Mouse (Mus musculus) telencephalon, adult 2 months (tissue): ENCODE measurements at regions not wholly inside any gene's neighbourhood (a gene's known extent, or its start where the extent isn't known, plus 50 kb on each side); places are given as distances from the start of the nearest gene placed in this dataset.

ENCODE experiments used
- DNase-seq: peaks from one replicate; pipeline ENCODE4 v3.0.0-alpha.2; 2011; ENCODE audit warnings: low read depth, low spot score

GRCm38 (mm10) chr1:108339827-108340226 is 750.0 kb downstream of the Serpinb8 start:
- no peak for DNase-seq

GRCm38 (mm10) chr1:108341352-108341751 is 751.5 kb downstream of the Serpinb8 start:
- no peak for DNase-seq

- no peak for DNase-seq
Measured at GRCm38 (mm10) chr1:108363788-108364187, 774.0 kb downstream of the Serpinb8 start.

- DNase-seq: peak; percentile 22
Measured at GRCm38 (mm10) chr1:108369904-108370600, 780.2 kb downstream of the Serpinb8 start.

- peak; percentile 58 for DNase-seq
Measured at GRCm38 (mm10) chr1:108389930-108390329, 800.1 kb downstream of the Serpinb8 start.

- peak; percentile 18 for DNase-seq
Measured at GRCm38 (mm10) chr1:108390497-108390896, 800.7 kb downstream of the Serpinb8 start.

GRCm38 (mm10) chr1:108439845-108440244 is 850.0 kb downstream of the Serpinb8 start:
- DNase-seq: no peak

- DNase-seq: no peak
Measured at GRCm38 (mm10) chr1:108452776-108453175, 863.0 kb downstream of the Serpinb8 start.

GRCm38 (mm10) chr1:108472031-108472430 is 882.2 kb downstream of the Serpinb8 start:
- no peak for DNase-seq

GRCm38 (mm10) chr1:108498854-108499253 is 909.0 kb downstream of the Serpinb8 start:
- DNase-seq: no peak

GRCm38 (mm10) chr1:108527424-108527823 is 937.6 kb downstream of the Serpinb8 start:
- no peak for DNase-seq

- DNase-seq: no peak
Measured at GRCm38 (mm10) chr1:108538238-108538637, 948.4 kb downstream of the Serpinb8 start.

- DNase-seq: no peak
Measured at GRCm38 (mm10) chr1:108548721-108549120, 958.9 kb downstream of the Serpinb8 start.

GRCm38 (mm10) chr1:108558882-108559281 is 969.1 kb downstream of the Serpinb8 start:
- DNase-seq: no peak

GRCm38 (mm10) chr1:108562981-108563380 is 973.2 kb downstream of the Serpinb8 start:
- DNase-seq: no peak

- no peak for DNase-seq
Measured at GRCm38 (mm10) chr1:108571977-108572376, 982.2 kb downstream of the Serpinb8 start.

- DNase-seq: peak; percentile 29
Measured at GRCm38 (mm10) chr1:108572765-108573164, 983.0 kb downstream of the Serpinb8 start.

- no peak for DNase-seq
Measured at GRCm38 (mm10) chr1:108576806-108577205, 987.0 kb downstream of the Serpinb8 start.

GRCm38 (mm10) chr1:108577793-108578192 is 988.0 kb downstream of the Serpinb8 start:
- DNase-seq: no peak

- no peak for DNase-seq
Measured at GRCm38 (mm10) chr1:108592720-108593422, 1003.1 kb downstream of the Serpinb8 start.

- no peak for DNase-seq
Measured at GRCm38 (mm10) chr1:108597129-108597528, 1007.3 kb downstream of the Serpinb8 start.
